Mouse (Mus musculus): ENCODE measurements around the gene Mpig6b. TPM values are rescaled to one million over a fixed set of nuclear protein-coding genes. Genes with fewer than 3 reads are reported as not detected.

Mpig6b gene
- polyA plus RNA-seq, 1 experiment from 2014 or later, result 0.15 TPM

- 71% methylated on average over 6 of the region's 6 CpGs for WGBS
- H3K36me3 ChIP-seq (ENCODE audit: control insufficient read depth, insufficient read depth, low read length), result peaks cover 35% of the 10 kb centered on the region
- no peak for ATAC-seq
These were observed 37.3 kb upstream of the Mpig6b start for GRCm38 (mm10) chr17:35103221-35103690.

GRCm38 (mm10) chr17:35102299-35102698, 36.3 kb upstream of the Mpig6b start:
- H3K4me1 ChIP-seq (ENCODE audit: control insufficient read depth, insufficient read depth, low read length), result no peaks in the 10 kb centered on the region; the same call in 1 of the 2 replicates
- no peak overlapping the region for H3K4me2 ChIP-seq (ENCODE audit: low read length)
- H3K27ac ChIP-seq (ENCODE audit: low read length), result no peak overlapping the region
- no peak for ATAC-seq
- no peak overlapping the region for H3K4me3 ChIP-seq (ENCODE audit: low read depth, low read length)
- 77% methylated on average over 8 of the region's 8 CpGs for WGBS
- H3K9ac ChIP-seq (ENCODE audit: low read depth, low read length), result no peak overlapping the region
- no peaks in the 10 kb centered on the region for H3K9me3 ChIP-seq (replicated peaks; ENCODE audit: control insufficient read depth, low read length, poor library complexity, severe bottlenecking)
- H3K27me3 ChIP-seq (ENCODE audit: control insufficient read depth, insufficient read depth, low read depth, low read length), result no peaks in the 10 kb centered on the region
- H3K36me3 ChIP-seq (ENCODE audit: control insufficient read depth, insufficient read depth, low read length), result peaks cover 40% of the 10 kb centered on the region

More at GRCm38 (mm10) chr17:35103221-35103690, 37.3 kb upstream of the Mpig6b start:
- Histone ChIP-seq H3K27me3 (ENCODE audit: control insufficient read depth, insufficient read depth, low read depth, low read length) (no peaks in the 10 kb centered on the region), H3K4me1 (ENCODE audit: control insufficient read depth, insufficient read depth, low read length) (no peaks in the 10 kb centered on the region; the same call in 1 of the 2 replicates), H3K4me2 (ENCODE audit: low read length) (no peak overlapping the region), H3K9ac (ENCODE audit: low read depth, low read length) (no peak overlapping the region), H3K27ac (ENCODE audit: low read length) (no peak overlapping the region), H3K9me3 (replicated peaks; ENCODE audit: control insufficient read depth, low read length, poor library complexity, severe bottlenecking) (no peaks in the 10 kb centered on the region), H3K4me3 (ENCODE audit: low read depth, low read length) (no peak overlapping the region)

DNA sequence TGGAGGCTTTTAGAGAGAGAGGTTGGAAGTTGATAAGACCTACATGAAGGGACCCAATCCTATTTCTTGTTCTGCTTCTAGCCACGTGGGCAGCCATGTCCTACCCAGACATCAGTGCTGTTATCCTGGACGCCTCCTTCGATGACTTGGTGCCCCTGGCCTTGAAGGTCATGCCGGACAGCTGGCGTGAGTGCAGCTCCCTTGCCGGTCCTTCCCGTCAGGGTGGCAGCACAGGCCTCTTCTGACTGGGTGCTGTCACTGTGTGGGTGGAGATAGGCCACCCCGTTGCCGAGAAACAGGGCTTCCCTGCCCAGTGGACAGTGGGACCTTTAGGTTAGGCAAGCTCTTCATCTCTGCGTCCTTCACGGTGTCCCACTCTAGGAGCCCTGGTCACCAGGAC, 35.2 kb upstream of the Mpig6b start:
- H3K4me2 ChIP-seq (ENCODE audit: low read length), result no peak overlapping the region
- no peak overlapping the region for H3K9ac ChIP-seq (ENCODE audit: low read depth, low read length)
- H3K4me3 ChIP-seq (ENCODE audit: low read depth, low read length), result no peak overlapping the region
- ATAC-seq, result no peak
- H3K36me3 ChIP-seq (ENCODE audit: control insufficient read depth, insufficient read depth, low read length), result peaks cover 47% of the 10 kb centered on the region
- H3K27ac ChIP-seq (ENCODE audit: low read length), result no peak overlapping the region
- no peaks in the 10 kb centered on the region; the same call in 1 of the 2 replicates for H3K4me1 ChIP-seq (ENCODE audit: control insufficient read depth, insufficient read depth, low read length)
- H3K27me3 ChIP-seq (ENCODE audit: control insufficient read depth, insufficient read depth, low read depth, low read length), result no peaks in the 10 kb centered on the region
- H3K9me3 ChIP-seq (replicated peaks; ENCODE audit: control insufficient read depth, low read length, poor library complexity, severe bottlenecking), result no peaks in the 10 kb centered on the region
- WGBS, result 92% methylated on average over 11 of the region's 11 CpGs

DNA sequence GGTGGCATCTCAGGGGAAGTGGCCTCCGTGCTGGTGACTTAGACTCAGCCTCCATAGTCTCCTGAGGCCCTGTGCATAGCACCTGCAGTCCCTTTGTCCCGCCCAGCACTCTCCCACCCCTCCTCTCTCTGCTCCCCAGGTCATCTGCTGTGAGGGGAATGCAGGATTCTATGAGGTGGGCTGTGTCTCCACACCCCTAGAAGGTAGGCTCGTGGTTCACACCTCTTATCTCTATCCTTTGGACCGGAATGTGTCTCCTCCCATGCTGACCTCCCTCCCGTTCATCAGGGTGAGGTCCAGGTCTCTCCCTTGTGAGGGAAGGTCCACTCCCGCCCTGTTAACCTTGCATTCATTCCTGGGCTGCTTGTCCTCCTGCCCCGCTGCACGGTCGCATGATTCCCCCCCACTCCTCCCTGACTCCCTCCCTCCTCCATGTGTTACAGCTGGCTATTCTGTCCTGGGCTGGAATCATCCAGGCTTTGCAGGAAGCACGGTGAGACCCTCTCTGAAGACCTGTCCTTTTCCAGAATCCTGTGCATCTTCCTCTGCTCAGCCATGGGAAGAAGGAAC, 34.3 kb upstream of the Mpig6b start:
- H3K9me3 ChIP-seq (replicated peaks; ENCODE audit: control insufficient read depth, low read length, poor library complexity, severe bottlenecking), result no peaks in the 10 kb centered on the region
- WGBS, result 81% methylated on average over 10 of the region's 10 CpGs
- H3K4me1 ChIP-seq (ENCODE audit: control insufficient read depth, insufficient read depth, low read length), result no peaks in the 10 kb centered on the region
- H3K9ac ChIP-seq (ENCODE audit: low read depth, low read length), result no peak overlapping the region
- H3K27ac ChIP-seq (ENCODE audit: low read length), result no peak overlapping the region
- ATAC-seq, result no peak
- H3K27me3 ChIP-seq (ENCODE audit: control insufficient read depth, insufficient read depth, low read depth, low read length), result no peaks in the 10 kb centered on the region
- H3K36me3 ChIP-seq (ENCODE audit: control insufficient read depth, insufficient read depth, low read length), result peaks cover 48% of the 10 kb centered on the region
- H3K4me2 ChIP-seq (ENCODE audit: low read length), result no peak overlapping the region
- H3K4me3 ChIP-seq (ENCODE audit: low read depth, low read length), result no peak overlapping the region

DNA sequence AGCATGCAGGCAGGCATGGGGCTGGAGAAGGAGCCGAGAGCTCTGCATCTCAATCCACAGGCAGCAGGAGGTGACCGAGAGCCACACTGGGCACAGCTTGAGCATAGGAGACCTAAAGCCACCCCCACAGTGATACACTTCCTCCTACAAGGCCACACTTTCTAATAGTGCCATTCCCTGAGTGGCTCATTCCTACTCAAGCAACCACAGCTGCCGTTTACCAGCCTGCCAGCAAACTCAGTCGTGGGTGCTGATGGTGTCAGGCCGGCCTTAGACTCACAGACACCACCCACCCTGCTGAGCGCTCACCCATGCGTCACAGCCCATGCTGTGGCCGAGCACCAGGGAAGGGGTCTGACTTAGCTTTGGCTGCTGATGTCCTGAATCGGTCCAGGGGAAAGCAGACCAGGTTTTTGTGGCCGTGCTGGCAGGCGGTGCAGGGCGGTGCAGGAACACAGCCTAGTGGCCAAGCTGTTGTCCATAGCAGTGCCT, 31.2 kb upstream of the Mpig6b start:
- peaks cover 51% of the 10 kb centered on the region for H3K36me3 ChIP-seq (ENCODE audit: control insufficient read depth, insufficient read depth, low read length)
- H3K4me3 ChIP-seq (ENCODE audit: low read depth, low read length), result no peak overlapping the region
- H3K9ac ChIP-seq (ENCODE audit: low read depth, low read length), result no peak overlapping the region
- H3K27ac ChIP-seq (ENCODE audit: low read length), result no peak overlapping the region
- H3K27me3 ChIP-seq (ENCODE audit: control insufficient read depth, insufficient read depth, low read depth, low read length), result no peaks in the 10 kb centered on the region
- H3K4me2 ChIP-seq (ENCODE audit: low read length), result no peak overlapping the region
- no peaks in the 10 kb centered on the region for H3K4me1 ChIP-seq (ENCODE audit: control insufficient read depth, insufficient read depth, low read length)
- WGBS, result 69% methylated on average over 12 of the region's 12 CpGs
- no peaks in the 10 kb centered on the region for H3K9me3 ChIP-seq (replicated peaks; ENCODE audit: control insufficient read depth, low read length, poor library complexity, severe bottlenecking)
- ATAC-seq, result no peak

DNA sequence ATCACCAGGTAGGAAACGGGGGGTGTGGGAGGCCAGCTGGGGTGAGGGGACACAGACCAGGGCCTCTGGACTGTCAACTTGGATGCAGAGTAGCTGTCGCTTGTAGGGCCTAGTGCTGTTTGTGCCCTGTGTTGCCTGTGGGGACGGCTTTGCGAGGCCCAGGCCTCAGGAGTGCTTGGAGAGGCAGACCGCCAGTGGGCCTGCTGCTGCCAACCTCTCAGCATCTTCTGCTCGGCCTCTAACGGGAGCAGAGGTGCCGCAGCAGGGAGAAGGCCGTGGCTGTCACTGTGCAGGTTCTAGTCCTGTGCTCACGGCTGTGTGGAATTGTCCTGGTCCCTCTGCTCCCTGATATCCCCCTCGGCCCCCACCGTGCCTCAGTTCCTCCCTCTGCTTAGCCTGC, 30.6 kb upstream of the Mpig6b start:
- Histone ChIP-seq H3K27ac (ENCODE audit: low read length) (no peak overlapping the region), H3K36me3 (ENCODE audit: control insufficient read depth, insufficient read depth, low read length) (peaks cover 50% of the 10 kb centered on the region), H3K4me3 (ENCODE audit: low read depth, low read length) (no peak overlapping the region), H3K9ac (ENCODE audit: low read depth, low read length) (no peak overlapping the region), H3K4me1 (ENCODE audit: control insufficient read depth, insufficient read depth, low read length) (no peaks in the 10 kb centered on the region), H3K27me3 (ENCODE audit: control insufficient read depth, insufficient read depth, low read depth, low read length) (no peaks in the 10 kb centered on the region), H3K9me3 (replicated peaks; ENCODE audit: control insufficient read depth, low read length, poor library complexity, severe bottlenecking) (no peaks in the 10 kb centered on the region), H3K4me2 (ENCODE audit: low read length) (no peak overlapping the region)
- whole genome bisulfite sequencing, result 79% methylated on average over 12 of the region's 12 CpGs
- no peak for ATAC-seq

GRCm38 (mm10) chr17:35094475-35095365, 28.7 kb upstream of the Mpig6b start:
- Histone ChIP-seq H3K36me3 (ENCODE audit: control insufficient read depth, insufficient read depth, low read length) (peaks cover 40% of the 10 kb centered on the region), H3K27me3 (ENCODE audit: control insufficient read depth, insufficient read depth, low read depth, low read length) (no peaks in the 10 kb centered on the region), H3K4me3 (ENCODE audit: low read depth, low read length) (no peak overlapping the region), H3K27ac (ENCODE audit: low read length) (no peak overlapping the region), H3K4me2 (ENCODE audit: low read length) (no peak overlapping the region), H3K9me3 (replicated peaks; ENCODE audit: control insufficient read depth, low read length, poor library complexity, severe bottlenecking) (no peaks in the 10 kb centered on the region), H3K4me1 (ENCODE audit: control insufficient read depth, insufficient read depth, low read length) (peaks cover 12% of the 10 kb centered on the region), H3K9ac (ENCODE audit: low read depth, low read length) (no peak overlapping the region)
- ATAC-seq, result no peak
- WGBS, result 95% methylated on average over 15 of the region's 15 CpGs

GRCm38 (mm10) chr17:35092403-35093198, 26.6 kb upstream of the Mpig6b start:
- Histone ChIP-seq H3K27me3 (ENCODE audit: control insufficient read depth, insufficient read depth, low read depth, low read length) (no peaks in the 10 kb centered on the region), H3K4me2 (ENCODE audit: low read length) (no peak overlapping the region), H3K27ac (ENCODE audit: low read length) (no peak overlapping the region), H3K9me3 (replicated peaks; ENCODE audit: control insufficient read depth, low read length, poor library complexity, severe bottlenecking) (no peaks in the 10 kb centered on the region), H3K36me3 (ENCODE audit: control insufficient read depth, insufficient read depth, low read length) (peaks cover 29% of the 10 kb centered on the region), H3K4me3 (ENCODE audit: low read depth, low read length) (no peak overlapping the region), H3K9ac (ENCODE audit: low read depth, low read length) (no peak overlapping the region), H3K4me1 (ENCODE audit: control insufficient read depth, insufficient read depth, low read length) (peaks cover 12% of the 10 kb centered on the region)
- ATAC-seq, result no peak
- 91% methylated on average over 14 of the region's 14 CpGs for WGBS
